Mouse (Mus musculus) heart, adult 2 months (tissue): ENCODE measurements around the gene Fli1.

Experiments
- CTCF ChIP-seq: fragments of 200-600 bp; IDR thresholded peaks from 2 replicates; pipeline ENCODE4 v1.8.1; 2022; ENCODE audit warnings: antibody characterized with exemption, mild to moderate bottlenecking, moderate library complexity
- EP300 ChIP-seq: fragments of 200-500 bp; IDR thresholded peaks from 2 replicates; pipeline ENCODE4 v1.6.1; 2011; ENCODE audit warnings: low read depth, low read length, control low read depth; ENCODE audit not compliant: insufficient read depth
- POLR2A ChIP-seq: fragments of 200-500 bp; IDR thresholded peaks from 2 replicates; pipeline ENCODE4 v1.6.1; 2011; ENCODE audit warnings: mild to moderate bottlenecking, low read depth, low read length, control low read depth; ENCODE audit not compliant: insufficient read depth

- TF ChIP-seq POLR2A (no peak), EP300 (no peak), CTCF (no peak)
Observed at GRCm38 (mm10) chr9:32376863-32377590, 165.6 kb downstream of the Fli1 start.
